Mouse (Mus musculus): ENCODE data around the gene Ppp1r27.
"Not testable (repeated sequence)": the region's sequence is repeated elsewhere in the genome, so short reads cannot be mapped to it uniquely, and the experiment has no call there.

GRCm38 (mm10) chr11:120514262-120514661 is 36.7 kb downstream of the Ppp1r27 start:
- not testable (repeated sequence) for TF ChIP-seq CTCF, EP300 (IDR thresholded peaks at IDR 0.05)
